Comparison of ENCODE assay signal across 9 mouse cellular contexts in the genomic region with DNA sequence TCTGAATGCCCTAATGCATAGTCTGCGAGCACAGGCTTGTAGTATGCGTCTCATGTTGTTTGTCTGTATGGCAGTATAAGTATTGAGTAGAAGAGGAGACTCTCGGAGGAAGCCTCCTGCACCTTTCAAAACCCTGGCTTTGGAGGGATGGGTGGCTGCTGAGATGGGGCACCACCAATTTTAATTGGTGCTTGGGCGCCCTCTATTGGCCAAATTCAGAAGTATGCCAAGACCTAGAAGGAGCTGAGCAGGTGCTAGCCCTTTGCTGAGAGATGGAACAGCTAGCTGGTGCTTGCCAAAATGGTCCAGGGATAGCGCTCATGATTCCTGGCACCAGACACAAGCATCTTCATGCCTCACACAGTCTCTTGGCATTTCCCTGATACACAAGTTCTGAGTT. TPM values are rescaled to one million over a fixed set of nuclear protein-coding genes. Genes with fewer than 3 reads are reported as not detected.
DNase-seq lines count a peak whose midpoint lies in the region; ATAC-seq and TF ChIP-seq lines count a peak whose summit lies in the region.
"Had no signal": no experiment of that assay in that cellular context is flagged by ENCODE, and none has a peak within 500 bp of the region (broad histone marks: within the 10 kb centered on the region; RNA-seq: fewer than 3 reads in every experiment).

No protein-coding gene starts in this region.

- 33% methylated on average over 5 of the region's 5 CpGs for WGBS in heart, embryonic 10.5 days
- WGBS in lung, postnatal 0 days: 22% methylated on average over 5 of the region's 5 CpGs

- peak; percentile 14; the same call in 1 of the 2 replicates for ATAC-seq in lung, postnatal 0 days

- no peak overlapping the region for H3K9ac ChIP-seq in lung, postnatal 0 days (replicated peaks; ENCODE audit: low read depth)
- H3K9ac ChIP-seq: hindbrain, embryonic 15.5 days had no signal

- peaks cover 50% of the 10 kb centered on the region for H3K36me3 ChIP-seq in heart, embryonic 10.5 days
- peaks cover 8% of the 10 kb centered on the region; the same call in 1 of the 2 replicates for H3K36me3 ChIP-seq in lung, postnatal 0 days (ENCODE audit: insufficient read depth, low read length)

- DNase-seq in CD8-positive naive resting alpha-beta T cell, adult 2 months (ENCODE audit: low read depth in 2 of 2, low spot score in 2 of 2): peak; percentile 86 to 90
- DNase-seq in adrenal gland, adult 18-20 months (ENCODE audit: low spot score in 2 of 2): peak; percentile 86
- peak; percentile 79 for DNase-seq in embryo, embryonic 10 days (ENCODE audit: low spot score)
- DNase-seq in heart, embryonic 10.5 days (ENCODE audit: low spot score): peak; percentile 90
- peak; percentile 73 to 91 for DNase-seq in layer of hippocampus, adult 18-20 months (ENCODE audit: low spot score in 2 of 2)
- DNase-seq in lung, postnatal 0 days (ENCODE audit: low spot score): peak; percentile 87
- DNase-seq in right cerebral cortex, adult 2 months (ENCODE audit: low spot score in 2 of 2): peak; percentile 83 to 88
- peak; percentile 71 to 75 for DNase-seq in urinary bladder, adult 18-20 months (ENCODE audit: low spot score in 2 of 2)

- no peaks in the 10 kb centered on the region for H3K27me3 ChIP-seq in heart, embryonic 10.5 days (ENCODE audit: insufficient read depth, poor library complexity, severe bottlenecking)
- H3K27me3 ChIP-seq in lung, postnatal 0 days (replicated peaks; ENCODE audit: insufficient read depth, low read length): no peaks in the 10 kb centered on the region
- H3K27me3 ChIP-seq: hindbrain, embryonic 15.5 days had no signal

- H3K4me1 ChIP-seq in heart, embryonic 10.5 days: peaks cover 78% of the 10 kb centered on the region
- peaks cover 46% of the 10 kb centered on the region for H3K4me1 ChIP-seq in lung, postnatal 0 days (ENCODE audit: insufficient read depth, low read depth, low read length)
- H3K4me1 ChIP-seq: hindbrain, embryonic 15.5 days had no signal

- H3K4me2 ChIP-seq in lung, postnatal 0 days (replicated peaks; ENCODE audit: low read depth, low read length): no peak overlapping the region
- H3K4me2 ChIP-seq: hindbrain, embryonic 15.5 days had no signal

- no peak for TF ChIP-seq EP300 in lung, postnatal 0 days (IDR thresholded peaks at IDR 0.05)

- no peaks in the 10 kb centered on the region for H3K9me3 ChIP-seq in heart, embryonic 10.5 days
- no peaks in the 10 kb centered on the region for H3K9me3 ChIP-seq in lung, postnatal 0 days (ENCODE audit: low read length)
- H3K9me3 ChIP-seq: hindbrain, embryonic 15.5 days had no signal

- TF ChIP-seq CTCF in lung, postnatal 0 days (IDR thresholded peaks at IDR 0.05): peak; percentile 82

- peak overlapping the region; percentile 71 for H3K27ac ChIP-seq in heart, embryonic 10.5 days
- peak overlapping the region; percentile 90 for H3K27ac ChIP-seq in lung, postnatal 0 days (ENCODE audit: low read length)
- H3K27ac ChIP-seq: hindbrain, embryonic 15.5 days had no signal

- no peak overlapping the region for H3K4me3 ChIP-seq in heart, embryonic 10.5 days
- H3K4me3 ChIP-seq in lung, postnatal 0 days (ENCODE audit: low read depth, low read length): no peak overlapping the region
- H3K4me3 ChIP-seq: hindbrain, embryonic 15.5 days had no signal

RNA-seq across cellular contexts. Expression of a gene that starts 12.0 kb away (rescaled TPM):
- 10 to 100 TPM; 25.8 to 39.0 TPM for total RNA-seq in adrenal gland, adult 18-20 months (2021)
- polyA plus RNA-seq in heart, embryonic 10.5 days (2016; fragmentation: Nextera tagmentation; extraction: Ambion mirVana): 13.9 and 15.8 TPM in 2 replicates
- total RNA-seq in layer of hippocampus, adult 18-20 months (2021): 1 to 10 TPM; 6.9 to 8.6 TPM
- polyA plus RNA-seq in lung, postnatal 0 days (2015; fragmentation: Nextera tagmentation; extraction: Ambion mirVana): 18.9 and 21.9 TPM in 2 replicates

RNA-seq across cellular contexts. Expression of a gene that starts 20.4 kb away (rescaled TPM):
- total RNA-seq in adrenal gland, adult 18-20 months (2021): 1 to 10 TPM; 1.2 to 2.0 TPM
- polyA plus RNA-seq in heart, embryonic 10.5 days (2016; fragmentation: Nextera tagmentation; extraction: Ambion mirVana): 0.21 TPM in 1 of 2 replicates, not detected in the other
- 1 to 10 TPM in 1 of 2 experiments, under 1 TPM in 1; 0.66 to 1.5 TPM for total RNA-seq in layer of hippocampus, adult 18-20 months (2021)
- polyA plus RNA-seq in lung, postnatal 0 days (2015; fragmentation: Nextera tagmentation; extraction: Ambion mirVana): 0.10 and 0.17 TPM in 2 replicates

RNA-seq across cellular contexts. Expression of a gene that starts 24.5 kb away (rescaled TPM):
- 10 to 100 TPM; 84.4 to 94.1 TPM for total RNA-seq in adrenal gland, adult 18-20 months (2021)
- 36.5 and 37.0 TPM in 2 replicates for polyA plus RNA-seq in heart, embryonic 10.5 days (2016; fragmentation: Nextera tagmentation; extraction: Ambion mirVana)
- total RNA-seq in layer of hippocampus, adult 18-20 months (2021): 10 to 100 TPM; 24.5 to 25.7 TPM
- polyA plus RNA-seq in lung, postnatal 0 days (2015; fragmentation: Nextera tagmentation; extraction: Ambion mirVana): 30.5 TPM in 2 replicates

RNA-seq across cellular contexts. Expression of a gene that starts 29.2 kb away (rescaled TPM):
- total RNA-seq in adrenal gland, adult 18-20 months (2021): 10 to 100 TPM; 46.5 to 61.8 TPM
- polyA plus RNA-seq in heart, embryonic 10.5 days (2016; fragmentation: Nextera tagmentation; extraction: Ambion mirVana): 42.6 and 52.0 TPM in 2 replicates
- 10 to 100 TPM; 41.6 to 44.3 TPM for total RNA-seq in layer of hippocampus, adult 18-20 months (2021)
- 42.5 and 44.5 TPM in 2 replicates for polyA plus RNA-seq in lung, postnatal 0 days (2015; fragmentation: Nextera tagmentation; extraction: Ambion mirVana)

RNA-seq across cellular contexts. Expression of a gene that starts 37.4 kb away (rescaled TPM):
- 1 to 10 TPM; 2.8 to 3.8 TPM for total RNA-seq in adrenal gland, adult 18-20 months (2021)
- polyA plus RNA-seq in heart, embryonic 10.5 days (2016; fragmentation: Nextera tagmentation; extraction: Ambion mirVana): 29.6 and 40.8 TPM in 2 replicates
- total RNA-seq in layer of hippocampus, adult 18-20 months (2021): 1 to 10 TPM; 3.4 to 5.4 TPM
- polyA plus RNA-seq in lung, postnatal 0 days (2015; fragmentation: Nextera tagmentation; extraction: Ambion mirVana): 9.8 and 10.4 TPM in 2 replicates
